Mouse (Mus musculus): ENCODE results near the gene Fam166b. TPM values are rescaled to one million over a fixed set of nuclear protein-coding genes. Genes with fewer than 3 reads are reported as not detected.
A peak's percentile ranks its signal among the peaks of the same experiment; 100 is the strongest.

Fam166b gene
- total and polyA plus RNA-seq, 3 experiments, result 1.4 TPM; not detected in 2

DNA sequence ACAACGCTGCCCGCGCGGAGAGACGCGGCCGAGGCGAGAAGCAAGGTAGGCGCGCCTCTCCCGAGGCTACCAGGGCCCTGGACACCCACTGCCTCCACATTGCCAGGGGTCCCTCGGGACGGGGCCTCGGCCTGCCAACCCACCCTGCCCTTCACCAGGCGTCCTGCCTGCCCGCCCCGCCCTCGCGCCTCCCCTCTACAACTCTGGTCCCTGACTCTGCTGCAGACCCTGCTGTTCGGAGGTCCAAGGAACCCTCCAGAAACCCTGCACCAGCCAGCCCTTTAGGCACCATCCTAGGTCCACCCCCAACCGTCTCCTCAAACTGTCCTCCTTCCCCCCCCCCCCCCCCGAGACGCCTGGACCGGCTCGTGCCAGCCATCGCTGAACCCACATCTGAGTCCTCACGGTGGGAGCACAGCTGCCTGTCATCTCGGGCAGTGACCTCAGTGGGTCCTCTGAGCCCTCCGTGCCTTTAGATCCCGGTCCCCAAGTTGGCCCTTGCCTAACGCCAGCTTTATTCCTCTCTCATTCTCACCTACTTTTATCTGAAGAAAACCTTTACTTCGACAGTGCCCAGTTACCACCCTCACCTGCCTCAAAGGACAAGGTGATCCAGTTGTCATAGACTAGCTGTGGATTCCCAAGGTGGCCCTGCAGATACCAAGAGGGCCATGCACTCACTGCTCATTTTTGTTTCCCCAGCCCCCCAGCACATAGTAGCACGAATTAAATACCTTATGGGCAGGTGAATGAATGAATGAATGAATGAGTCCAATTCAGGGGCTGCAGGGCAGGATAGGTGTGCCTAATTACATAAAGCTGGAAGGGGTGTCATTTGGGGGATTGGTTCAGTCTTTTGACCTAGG, 46.5 kb downstream of the Fam166b start:
- peak overlapping the region; percentile 100 for H3K4me3 ChIP-seq
- peak overlapping the region; percentile 99 for H3K9ac ChIP-seq (ENCODE audit: low read depth, low read length)
- 0 out of 2 replicates have a peak, but pooled peaks have one; percentile 21 for TF ChIP-seq EP300 (IDR thresholded peaks at IDR 0.05; ENCODE audit: insufficient read depth, low read depth, low read length)
- TF ChIP-seq CTCF (IDR thresholded peaks at IDR 0.05), result no peak
- 2% methylated on average over 31 of the region's 33 CpGs for WGBS
- H3K36me3 ChIP-seq (ENCODE audit: control insufficient read depth, insufficient read depth, low read length), result peaks cover 16% of the 10 kb centered on the region
- H3K27ac ChIP-seq, result peak overlapping the region; percentile 100
- peaks cover 15% of the 10 kb centered on the region for H3K4me1 ChIP-seq (ENCODE audit: control insufficient read depth, insufficient read depth, low read length)
- no peaks in the 10 kb centered on the region; the same call in none of the 2 replicates for H3K79me2 ChIP-seq (replicated peaks; ENCODE audit: control insufficient read depth, insufficient read depth, low read length)
- no peaks in the 10 kb centered on the region for H3K27me3 ChIP-seq (ENCODE audit: control insufficient read depth, insufficient read depth, low read length)
- no peak for DNase-seq
- intact Hi-C loops (cut with DNase I), result loop anchor here (1.0 kb wide), 4 partner anchors 12 to 44 kb away; no protein-coding TSS in a partner anchor

DNA sequence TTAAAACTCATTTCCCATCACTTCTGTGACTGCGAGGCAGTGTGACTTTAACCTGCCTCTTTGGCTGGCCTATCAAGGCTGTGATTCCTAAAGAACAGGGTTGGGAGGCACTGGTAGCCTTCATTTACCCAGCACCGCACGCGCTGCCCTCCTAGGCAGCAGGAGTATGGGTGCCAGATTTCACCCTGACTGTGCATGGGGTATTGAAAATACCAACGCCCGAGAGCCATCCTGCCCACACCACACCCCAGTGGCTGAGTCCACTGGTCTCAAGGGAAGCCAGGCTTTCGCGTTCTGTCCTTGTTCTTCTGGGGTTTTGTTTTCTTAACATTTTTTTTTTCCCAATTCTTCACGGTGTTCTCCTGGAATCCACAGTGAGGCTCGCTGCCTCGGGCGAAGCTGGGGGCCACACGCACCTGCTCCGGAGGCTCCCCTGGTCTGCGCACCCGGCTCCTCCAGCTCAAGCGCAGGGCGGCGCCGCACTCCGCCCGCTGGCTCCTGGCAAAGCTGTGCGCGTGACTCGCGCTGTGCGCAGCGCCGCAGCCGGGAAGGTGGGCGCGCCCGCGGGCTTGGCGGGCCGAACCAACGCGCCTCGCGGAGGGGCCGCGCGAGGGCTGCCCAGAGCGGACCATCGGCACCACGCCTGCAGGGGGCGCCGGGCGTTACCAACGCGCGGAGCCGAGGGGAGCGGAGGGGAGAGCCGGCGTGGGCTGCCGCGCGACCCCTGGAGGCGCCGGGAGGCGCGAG, 47.4 kb downstream of the Fam166b start, which contains the start of gene Rusc2:
Gene Rusc2 (plus strand): TSS at position 572 of the 747 bp plus-strand sequence.
- Histone ChIP-seq H3K4me1 (ENCODE audit: control insufficient read depth, insufficient read depth, low read length) (peaks cover 13% of the 10 kb centered on the region), H3K27ac (peak within 1 kb of the TSS; percentile 100), H3K4me3 (peak within 1 kb of the TSS; percentile 100), H3K79me2 (replicated peaks; ENCODE audit: control insufficient read depth, insufficient read depth, low read length) (no peaks in the 10 kb centered on the region; the same call in none of the 2 replicates), H3K9ac (ENCODE audit: low read depth, low read length) (peak within 1 kb of the TSS; percentile 99), H3K27me3 (ENCODE audit: control insufficient read depth, insufficient read depth, low read length) (no peaks in the 10 kb centered on the region), H3K36me3 (ENCODE audit: control insufficient read depth, insufficient read depth, low read length) (peaks cover 16% of the 10 kb centered on the region)
- intact Hi-C loops (cut with DNase I), result loop anchor here (1.0 to 2.0 kb wide), 5 partner anchors 13 to 115 kb away; partner anchors contain the start of gene Atp8b5
- TF ChIP-seq POLR2A (IDR thresholded peaks at IDR 0.05; ENCODE audit: insufficient read depth, low read depth, low read length) (peak; percentile 76), EP300 (IDR thresholded peaks at IDR 0.05; ENCODE audit: insufficient read depth, low read depth, low read length) (0 out of 2 replicates have a peak, but pooled peaks have one; percentile 28), CTCF (IDR thresholded peaks at IDR 0.05) (peak; percentile 84)
- WGBS, result under 1% methylated on average over 63 of the region's 63 CpGs
- DNase-seq, result peak; percentile 95 to 97

DNA sequence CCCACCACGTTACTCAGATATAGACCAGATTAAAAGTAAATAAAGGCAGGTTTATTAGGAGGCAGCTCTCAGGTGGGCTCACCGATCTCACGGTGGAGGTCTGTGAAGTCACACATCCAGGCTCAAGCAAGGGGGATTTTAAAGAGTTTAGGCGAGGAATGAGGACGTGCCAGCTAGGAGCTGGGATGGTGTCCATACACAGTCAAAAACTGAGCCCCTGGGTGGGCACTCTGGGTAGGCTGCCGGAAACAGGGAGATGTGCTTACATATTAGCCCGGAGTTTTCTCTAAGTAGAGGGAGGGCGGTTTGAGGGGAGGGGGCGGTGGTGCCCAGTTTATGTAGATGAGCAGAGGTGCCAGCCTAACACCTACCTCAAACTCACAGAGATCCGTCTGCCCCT, 48.0 kb downstream of the Fam166b start:
- peaks cover 12% of the 10 kb centered on the region for H3K4me1 ChIP-seq (ENCODE audit: control insufficient read depth, insufficient read depth, low read length)
- TF ChIP-seq POLR2A (IDR thresholded peaks at IDR 0.05; ENCODE audit: insufficient read depth, low read depth, low read length) (no peak), CTCF (IDR thresholded peaks at IDR 0.05) (no peak), EP300 (IDR thresholded peaks at IDR 0.05; ENCODE audit: insufficient read depth, low read depth, low read length) (no peak)
- no peaks in the 10 kb centered on the region; the same call in none of the 2 replicates for H3K79me2 ChIP-seq (replicated peaks; ENCODE audit: control insufficient read depth, insufficient read depth, low read length)
- peak overlapping the region; percentile 99 for H3K9ac ChIP-seq (ENCODE audit: low read depth, low read length)
- H3K27ac ChIP-seq, result peak overlapping the region; percentile 100
- DNase-seq, result no peak
- intact Hi-C loops (cut with DNase I), result loop anchor here (2.0 kb wide), 1 partner anchor 114 kb away; the partner anchor contains the start of gene Atp8b5
- peaks cover 16% of the 10 kb centered on the region for H3K36me3 ChIP-seq (ENCODE audit: control insufficient read depth, insufficient read depth, low read length)
- H3K27me3 ChIP-seq (ENCODE audit: control insufficient read depth, insufficient read depth, low read length), result no peaks in the 10 kb centered on the region
- H3K4me3 ChIP-seq, result peak overlapping the region; percentile 100
- WGBS, result 64% methylated on average over 10 of the region's 10 CpGs

DNA sequence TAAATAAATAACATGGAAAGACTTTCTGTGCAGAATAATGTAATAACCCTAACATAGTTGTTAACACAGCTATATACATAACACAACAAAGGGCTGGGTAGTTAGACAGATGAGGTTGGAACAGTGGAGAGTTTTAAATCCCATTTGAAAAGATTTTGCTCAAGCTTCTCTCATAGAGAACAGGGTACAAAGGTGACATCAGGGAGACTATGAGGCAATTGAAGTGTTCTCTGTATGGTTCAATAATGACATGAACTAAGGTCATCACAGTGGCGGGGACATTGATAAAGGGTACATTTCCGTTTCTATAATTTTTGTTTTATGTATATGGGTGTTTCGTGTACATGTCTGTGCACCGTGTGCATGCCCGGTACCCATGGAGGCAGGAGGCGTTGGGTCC, 49.3 kb downstream of the Fam166b start:
- no peaks in the 10 kb centered on the region; the same call in none of the 2 replicates for H3K79me2 ChIP-seq (replicated peaks; ENCODE audit: control insufficient read depth, insufficient read depth, low read length)
- H3K36me3 ChIP-seq (ENCODE audit: control insufficient read depth, insufficient read depth, low read length), result peaks cover 7% of the 10 kb centered on the region
- WGBS, result 95% methylated on average over 6 of the region's 6 CpGs
- H3K4me1 ChIP-seq (ENCODE audit: control insufficient read depth, insufficient read depth, low read length), result peaks cover 10% of the 10 kb centered on the region
- intact Hi-C loops (cut with DNase I), result no loop called here
- TF ChIP-seq CTCF (IDR thresholded peaks at IDR 0.05) (no peak), POLR2A (IDR thresholded peaks at IDR 0.05; ENCODE audit: insufficient read depth, low read depth, low read length) (no peak), EP300 (IDR thresholded peaks at IDR 0.05; ENCODE audit: insufficient read depth, low read depth, low read length) (no peak)
- H3K9ac ChIP-seq (ENCODE audit: low read depth, low read length), result no peak overlapping the region
- H3K27me3 ChIP-seq (ENCODE audit: control insufficient read depth, insufficient read depth, low read length), result no peaks in the 10 kb centered on the region
- no peak overlapping the region for H3K4me3 ChIP-seq
- DNase-seq, result no peak
- H3K27ac ChIP-seq, result no peak overlapping the region

Other genes with a start within 250 kb of the Fam166b start
- under 1 TPM in 1 of 2 experiments, not detected in 1; 0.08 TPM for gene Atp8b5, start 162.0 kb downstream of the Fam166b start, total RNA-seq (2021)
- 0.14 and 0.15 TPM in 2 replicates for gene Atp8b5, start 162.0 kb downstream of the Fam166b start, polyA plus RNA-seq (2012; rRNA removed)
- gene Rusc2, start 47.2 kb downstream of the Fam166b start, total RNA-seq (2021), result 10 to 100 TPM; 43.5 to 45.3 TPM
- gene Rusc2, start 47.2 kb downstream of the Fam166b start, polyA plus RNA-seq (2012; rRNA removed), result 27.2 and 27.5 TPM in 2 replicates
- 10 to 100 TPM; 36.6 to 37.5 TPM for gene Tesk1, start 12.8 kb upstream of the Fam166b start, total RNA-seq (2021)
- gene Tesk1, start 12.8 kb upstream of the Fam166b start, polyA plus RNA-seq (2012; rRNA removed), result 51.5 and 52.6 TPM in 2 replicates
- gene Cd72, start 25.5 kb upstream of the Fam166b start, total RNA-seq (2021), result 1 to 10 TPM in 1 of 2 experiments, under 1 TPM in 1; 0.97 to 1.0 TPM
- gene Cd72, start 25.5 kb upstream of the Fam166b start, polyA plus RNA-seq (2012; rRNA removed), result 1.8 and 4.8 TPM in 2 replicates
- under 1 TPM in 1 of 2 experiments, not detected in 1; 0.31 TPM for gene Sit1, start 54.6 kb upstream of the Fam166b start, total RNA-seq (2021)
- gene Sit1, start 54.6 kb upstream of the Fam166b start, polyA plus RNA-seq (2012; rRNA removed), result not detected in 2 replicates
- gene Ccdc107, start 63.8 kb upstream of the Fam166b start, total RNA-seq (2021), result 10 to 100 TPM; 29.8 to 33.8 TPM
- 50.8 and 67.9 TPM in 2 replicates for gene Ccdc107, start 63.8 kb upstream of the Fam166b start, polyA plus RNA-seq (2012; rRNA removed)
- under 1 TPM; 0.30 to 0.31 TPM for gene Arhgef39, start 70.6 kb upstream of the Fam166b start, total RNA-seq (2021)
- gene Arhgef39, start 70.6 kb upstream of the Fam166b start, polyA plus RNA-seq (2012; rRNA removed), result 1.6 and 1.7 TPM in 2 replicates
- under 1 TPM; 0.11 to 0.34 TPM for gene Car9, start 77.8 kb upstream of the Fam166b start, total RNA-seq (2021)
- 0.32 and 0.55 TPM in 2 replicates for gene Car9, start 77.8 kb upstream of the Fam166b start, polyA plus RNA-seq (2012; rRNA removed)
- 10 to 100 TPM; 35.4 to 41.2 TPM for gene Tpm2, start 94.6 kb upstream of the Fam166b start, total RNA-seq (2021)
- gene Tpm2, start 94.6 kb upstream of the Fam166b start, polyA plus RNA-seq (2012; rRNA removed), result 41.8 and 44.9 TPM in 2 replicates
- gene Creb3, start 133.2 kb upstream of the Fam166b start, total RNA-seq (2021), result 10 to 100 TPM; 44.0 to 46.5 TPM
- gene Creb3, start 133.2 kb upstream of the Fam166b start, polyA plus RNA-seq (2012; rRNA removed), result 29.8 and 36.8 TPM in 2 replicates
- gene Tln1, start 133.6 kb upstream of the Fam166b start, total RNA-seq (2021), result 100 to 1,000 TPM; 105 to 109 TPM
- 53.1 and 67.0 TPM in 2 replicates for gene Tln1, start 133.6 kb upstream of the Fam166b start, polyA plus RNA-seq (2012; rRNA removed)
- 10 to 100 TPM; 29.4 to 31.7 TPM for gene Rgp1, start 149.6 kb upstream of the Fam166b start, total RNA-seq (2021)
- gene Rgp1, start 149.6 kb upstream of the Fam166b start, polyA plus RNA-seq (2012; rRNA removed), result 38.1 and 47.5 TPM in 2 replicates
- 10 to 100 TPM; 11.5 to 13.2 TPM for gene Gba2, start 149.7 kb upstream of the Fam166b start, total RNA-seq (2021)
- 18.2 and 27.4 TPM in 2 replicates for gene Gba2, start 149.7 kb upstream of the Fam166b start, polyA plus RNA-seq (2012; rRNA removed)
- under 1 TPM; 0.52 to 0.57 TPM for gene Msmp, start 155.4 kb upstream of the Fam166b start, total RNA-seq (2021)
- 0.62 and 0.67 TPM in 2 replicates for gene Msmp, start 155.4 kb upstream of the Fam166b start, polyA plus RNA-seq (2012; rRNA removed)
- 10 to 100 TPM; 35.9 to 43.4 TPM for gene Npr2, start 202.8 kb upstream of the Fam166b start, total RNA-seq (2021)
- 57.0 and 63.0 TPM in 2 replicates for gene Npr2, start 202.8 kb upstream of the Fam166b start, polyA plus RNA-seq (2012; rRNA removed)
- under 1 TPM in 1 of 2 experiments, not detected in 1; 0.29 TPM for gene Spag8, start 224.5 kb upstream of the Fam166b start, total RNA-seq (2021)
- gene Spag8, start 224.5 kb upstream of the Fam166b start, polyA plus RNA-seq (2012; rRNA removed), result 0.44 and 2.0 TPM in 2 replicates
- gene Hint2, start 227.3 kb upstream of the Fam166b start, total RNA-seq (2021), result 100 to 1,000 TPM; 143 to 155 TPM
- 165 and 201 TPM in 2 replicates for gene Hint2, start 227.3 kb upstream of the Fam166b start, polyA plus RNA-seq (2012; rRNA removed)
- gene Tmem8b, start 239.8 kb upstream of the Fam166b start, total RNA-seq (2021), result 10 to 100 TPM; 17.9 to 18.2 TPM
- gene Tmem8b, start 239.8 kb upstream of the Fam166b start, polyA plus RNA-seq (2012; rRNA removed), result 21.1 and 22.2 TPM in 2 replicates
- gene Fam221b, start 240.0 kb upstream of the Fam166b start, total RNA-seq (2021), result under 1 TPM; 0.16 to 0.43 TPM
- 0.18 and 0.35 TPM in 2 replicates for gene Fam221b, start 240.0 kb upstream of the Fam166b start, polyA plus RNA-seq (2012; rRNA removed)

All from heart, adult 2 months (tissue).